Mouse (Mus musculus): Measurements from ENCODE around the gene Zfx.

Zfx gene

DNA sequence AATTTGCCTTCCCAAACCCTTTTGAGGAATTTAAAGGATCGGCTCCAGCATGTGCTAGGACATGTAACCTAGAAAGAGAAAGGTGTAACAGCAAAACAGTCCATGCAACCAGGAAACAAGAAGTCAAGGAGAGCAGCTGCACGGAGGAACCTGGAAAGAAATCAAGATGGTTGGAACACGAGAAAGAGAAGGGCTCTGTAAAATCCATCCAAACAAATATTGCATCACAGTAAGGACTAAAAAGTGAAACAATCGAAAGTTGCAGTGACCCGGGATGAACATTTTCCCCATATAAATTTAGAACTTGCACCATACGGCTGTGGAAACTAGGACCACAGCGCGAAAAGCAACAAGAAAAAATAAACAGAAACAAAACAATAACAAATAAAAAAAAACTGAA, 62.8 kb downstream of the Zfx start:
- DNase-seq (ENCODE audit: low spot score): no peak

DNA sequence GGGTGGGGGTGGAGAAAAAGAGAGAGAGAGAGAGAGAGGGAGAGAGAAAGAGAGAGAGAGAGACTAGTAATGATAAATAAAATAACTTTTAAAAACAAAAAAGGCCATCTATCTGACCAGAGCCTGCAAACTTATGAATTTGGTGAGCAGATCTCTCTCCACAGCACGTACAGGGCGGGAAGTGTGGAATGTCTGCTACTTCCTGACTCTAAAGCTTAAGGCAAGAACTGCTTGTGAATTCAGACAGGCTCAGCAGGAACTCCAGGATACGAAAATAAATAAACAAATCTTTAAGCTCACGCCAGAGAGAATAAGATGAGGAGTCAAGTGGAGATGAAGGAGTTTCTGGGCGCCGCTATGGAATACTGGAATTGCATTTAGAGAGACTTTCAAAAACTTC, 64.8 kb downstream of the Zfx start:
- DNase-seq (ENCODE audit: low spot score): no peak

DNA sequence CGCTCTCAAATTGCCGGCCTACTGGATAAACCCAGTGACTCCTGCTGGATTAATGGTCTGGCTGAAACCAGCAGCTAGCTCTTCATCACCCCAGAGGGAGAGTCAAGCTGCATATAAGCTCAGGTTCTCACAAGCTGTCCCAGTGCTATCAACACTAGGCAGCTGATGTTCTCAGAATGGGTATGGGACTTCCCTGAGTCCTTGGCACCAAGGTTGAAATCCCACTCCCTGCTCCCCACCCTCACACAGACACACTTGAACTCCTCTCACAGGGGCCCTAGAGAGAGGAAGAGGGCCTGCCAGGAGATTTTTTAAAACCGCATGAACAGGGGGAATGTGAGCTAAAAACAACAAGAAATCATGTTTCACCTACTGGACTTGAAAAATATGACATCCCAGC, 74.5 kb downstream of the Zfx start:
- no peak for DNase-seq (ENCODE audit: low spot score)

DNA sequence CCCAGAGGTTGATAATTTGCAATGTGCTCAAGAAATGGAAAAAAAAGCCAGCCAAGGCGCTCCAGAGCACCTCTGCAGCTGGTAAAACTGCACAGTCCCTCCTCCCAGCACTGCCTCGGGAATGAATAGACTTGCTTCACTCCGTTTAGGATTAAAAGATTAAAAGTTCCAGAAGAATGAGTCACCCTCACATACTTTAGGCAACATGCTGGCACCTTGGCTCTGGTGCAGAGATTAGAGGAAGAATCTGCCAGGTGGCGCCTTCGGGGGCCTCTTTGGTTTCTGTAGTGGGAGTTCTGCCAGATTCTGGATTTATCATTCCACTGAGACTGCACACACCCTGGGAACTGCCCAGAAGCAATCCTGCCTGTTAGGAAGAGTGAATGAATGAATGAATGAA, 75.5 kb downstream of the Zfx start:
- peak; percentile 5 for DNase-seq (ENCODE audit: low spot score)

DNA sequence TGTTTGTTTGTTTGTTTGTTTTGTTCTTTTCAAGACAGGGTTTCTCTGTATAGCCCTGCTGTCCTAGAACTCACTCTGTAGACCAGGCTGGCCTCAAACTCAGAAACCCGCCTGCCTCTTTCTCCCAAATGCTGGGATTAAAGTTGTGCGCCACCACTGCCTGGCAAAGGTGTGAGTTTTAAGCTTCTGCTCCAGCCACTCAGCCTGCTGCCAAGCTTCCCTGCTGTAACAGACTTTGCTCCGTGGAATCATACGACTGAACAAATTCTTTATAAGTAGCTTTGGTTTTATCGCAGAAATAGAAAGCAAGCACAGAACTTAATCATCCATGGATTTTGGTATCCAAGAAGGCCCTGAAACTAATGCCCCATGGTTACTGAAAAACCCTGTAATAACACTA, 76.1 kb downstream of the Zfx start:
- DNase-seq (ENCODE audit: low spot score): no peak

DNA sequence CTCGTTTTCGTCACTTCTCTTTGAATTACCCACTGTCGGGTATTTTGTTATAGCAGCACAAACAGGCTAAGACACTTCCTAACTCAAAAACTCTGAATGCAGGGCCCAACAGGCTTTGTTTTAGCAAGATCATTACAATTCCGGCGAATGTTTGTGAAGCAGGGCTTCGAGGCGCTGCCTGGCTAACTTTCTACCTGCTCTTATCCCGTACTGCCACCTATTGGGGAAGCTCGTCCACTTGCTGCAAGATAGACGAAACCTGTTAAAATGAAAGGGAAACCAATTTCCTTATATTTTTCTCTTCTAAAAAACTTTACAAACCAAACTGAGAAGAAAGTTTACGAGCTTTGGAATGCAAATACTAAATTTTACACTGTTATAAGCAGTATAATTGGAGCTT, 90.6 kb downstream of the Zfx start:
- peak; percentile 64 for DNase-seq (ENCODE audit: low spot score)

DNA sequence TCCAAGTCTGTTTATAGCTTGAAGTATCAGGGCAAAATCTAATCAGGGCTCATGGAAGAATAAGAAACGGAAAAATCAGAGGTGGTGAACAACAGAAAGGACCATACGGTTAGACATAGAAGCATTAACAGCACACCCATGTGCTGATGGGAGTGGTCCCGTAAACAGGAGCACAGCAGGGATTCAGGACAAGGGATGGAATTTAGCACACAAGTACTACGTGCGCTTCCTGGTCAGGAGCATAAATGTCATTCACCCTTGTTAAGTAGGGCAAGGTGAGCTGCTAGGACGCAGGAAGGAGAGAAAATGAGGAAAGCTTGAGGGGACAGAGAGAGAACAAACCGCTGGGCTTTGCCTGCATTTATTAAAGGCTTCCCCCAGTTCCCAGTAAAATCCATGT, 93.4 kb downstream of the Zfx start:
- no peak for DNase-seq (ENCODE audit: low spot score)
